Mouse (Mus musculus): Measurements from ENCODE around the gene Adcy2. TPM values are rescaled to one million over a fixed set of nuclear protein-coding genes. Genes with fewer than 3 reads are reported as not detected.

The Adcy2 gene
- polyA plus RNA-seq, 1 experiment from 2014 or later, result 0.13 TPM

- H3K79me2 ChIP-seq (ENCODE audit: inconsistent target), result no peaks in the 10 kb centered on the region
- H3K36me3 ChIP-seq (ENCODE audit: inconsistent target), result no peaks in the 10 kb centered on the region
- 71% methylated on average over 9 of the region's 9 CpGs for WGBS (ENCODE audit: missing documents)
- no peak overlapping the region for H3K27ac ChIP-seq
- no peak overlapping the region for H3K4me3 ChIP-seq (ENCODE audit: inconsistent target)
These were observed 249.5 kb downstream of the Adcy2 start for GRCm38 (mm10) chr13:68749801-68750200.

DNA sequence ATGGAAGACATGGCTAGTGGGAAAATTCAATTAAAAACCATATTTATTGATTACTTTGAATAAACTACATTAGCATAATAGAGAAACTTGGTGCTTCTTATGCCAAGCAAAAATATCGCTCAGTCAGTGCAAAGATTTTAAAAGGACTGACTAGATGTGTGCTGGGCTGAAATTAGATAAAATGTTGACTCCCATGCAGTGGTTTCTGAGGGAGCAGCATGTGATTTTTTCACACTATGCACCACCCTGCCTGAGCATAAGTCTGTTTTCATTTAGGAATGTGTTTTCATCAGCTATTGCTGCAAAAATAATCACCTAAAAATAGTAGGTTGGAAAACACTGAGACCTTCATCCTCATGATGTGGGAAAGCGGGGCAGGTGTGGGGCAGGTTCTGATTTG lies 250.0 kb downstream of the Adcy2 start:
- no peak overlapping the region for H3K4me3 ChIP-seq (ENCODE audit: inconsistent target)
- H3K36me3 ChIP-seq (ENCODE audit: inconsistent target), result no peaks in the 10 kb centered on the region
- H3K79me2 ChIP-seq (ENCODE audit: inconsistent target), result no peaks in the 10 kb centered on the region
- H3K27ac ChIP-seq, result no peak overlapping the region
- WGBS (ENCODE audit: missing documents), result 91% methylated on average over 2 of the region's 2 CpGs

DNA sequence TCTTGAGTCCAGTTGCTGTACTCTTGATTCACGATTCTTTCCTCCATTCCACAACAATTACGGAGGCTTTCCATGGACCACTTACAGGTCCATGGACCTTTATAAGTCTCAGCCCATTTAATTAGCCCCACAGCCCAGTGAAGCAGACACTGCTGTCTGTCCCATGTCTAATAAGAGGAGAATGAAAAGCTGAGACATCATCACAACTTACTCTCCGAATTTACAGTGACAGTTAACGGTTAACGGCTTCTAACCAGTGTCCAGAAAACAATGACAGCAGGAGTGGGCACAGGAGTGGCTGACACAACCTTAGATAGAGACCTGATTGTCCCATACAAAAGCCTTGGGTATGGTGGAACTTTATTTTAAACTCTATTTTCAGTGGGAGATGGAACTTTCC lies 253.9 kb downstream of the Adcy2 start:
- no peak overlapping the region for H3K27ac ChIP-seq
- no peaks in the 10 kb centered on the region for H3K36me3 ChIP-seq (ENCODE audit: inconsistent target)
- 86% methylated on average over 5 of the region's 5 CpGs for WGBS (ENCODE audit: missing documents)
- H3K79me2 ChIP-seq (ENCODE audit: inconsistent target), result no peaks in the 10 kb centered on the region
- H3K4me3 ChIP-seq (ENCODE audit: inconsistent target), result no peak overlapping the region

- H3K79me2 ChIP-seq (ENCODE audit: inconsistent target), result no peaks in the 10 kb centered on the region
- no peak overlapping the region for H3K27ac ChIP-seq
- no peak overlapping the region for H3K4me3 ChIP-seq (ENCODE audit: inconsistent target)
- H3K36me3 ChIP-seq (ENCODE audit: inconsistent target), result no peaks in the 10 kb centered on the region
These were observed 286.7 kb downstream of the Adcy2 start for GRCm38 (mm10) chr13:68712661-68713060.

DNA sequence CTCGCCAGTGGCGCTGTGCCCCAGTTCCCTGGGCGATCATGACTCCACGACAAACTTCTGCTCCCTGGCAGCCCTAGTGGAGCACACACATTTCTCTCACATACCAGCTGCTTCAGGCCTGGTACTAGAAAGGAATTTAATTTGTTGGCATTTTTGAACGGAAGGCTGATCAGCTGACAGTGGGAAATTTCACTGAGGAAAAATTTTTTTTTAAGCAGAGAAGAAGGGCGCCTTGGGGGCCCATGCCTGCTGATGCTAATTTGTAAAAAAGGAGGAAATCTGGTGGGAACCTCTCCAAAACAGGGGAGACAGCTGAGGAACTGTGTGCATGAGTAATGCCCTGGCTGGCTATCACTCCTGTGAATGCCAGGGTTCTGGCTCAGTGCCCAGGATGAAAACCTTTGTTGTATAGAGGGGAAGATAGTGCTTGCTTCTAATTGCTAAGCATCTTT lies 292.0 kb downstream of the Adcy2 start:
- no peak overlapping the region for H3K27ac ChIP-seq
- H3K36me3 ChIP-seq (ENCODE audit: inconsistent target), result no peaks in the 10 kb centered on the region
- 87% methylated on average over 6 of the region's 6 CpGs for WGBS (ENCODE audit: missing documents)
- H3K79me2 ChIP-seq (ENCODE audit: inconsistent target), result no peaks in the 10 kb centered on the region
- no peak overlapping the region for H3K4me3 ChIP-seq (ENCODE audit: inconsistent target)

GRCm38 (mm10) chr13:68684919-68685318 lies 314.4 kb downstream of the Adcy2 start:
- H3K36me3 ChIP-seq (ENCODE audit: inconsistent target), result no peaks in the 10 kb centered on the region
- WGBS (ENCODE audit: missing documents), result 87% methylated on average over 2 of the region's 2 CpGs
- H3K4me3 ChIP-seq (ENCODE audit: inconsistent target), result no peak overlapping the region
- H3K79me2 ChIP-seq (ENCODE audit: inconsistent target), result no peaks in the 10 kb centered on the region
- H3K27ac ChIP-seq, result no peak overlapping the region

DNA sequence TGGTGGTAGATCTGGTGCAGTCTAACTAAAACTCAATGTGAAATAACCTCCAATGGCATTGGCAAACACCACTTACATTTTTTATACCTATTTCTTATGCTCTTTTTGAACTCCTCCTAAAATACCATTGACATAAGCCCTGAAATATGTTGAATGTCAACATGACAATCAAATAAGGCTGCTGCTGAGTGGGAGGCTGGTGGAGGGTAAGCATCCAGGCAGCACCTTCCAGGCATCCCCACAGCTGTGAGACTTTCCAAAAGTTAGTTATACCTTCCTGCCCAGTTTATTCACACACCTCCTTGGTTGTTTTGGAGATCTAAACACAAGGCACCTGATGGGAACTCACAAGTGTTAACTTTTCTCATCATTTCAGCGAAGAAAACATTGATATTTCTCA lies 318.9 kb downstream of the Adcy2 start:
- WGBS (ENCODE audit: missing documents), result 71% methylated on average over 1 of the region's 1 CpGs
- no peaks in the 10 kb centered on the region for H3K79me2 ChIP-seq (ENCODE audit: inconsistent target)
- H3K27ac ChIP-seq, result no peak overlapping the region
- H3K4me3 ChIP-seq (ENCODE audit: inconsistent target), result no peak overlapping the region
- H3K36me3 ChIP-seq (ENCODE audit: inconsistent target), result no peaks in the 10 kb centered on the region

GRCm38 (mm10) chr13:68642786-68643185 lies 356.6 kb downstream of the Adcy2 start:
- H3K27ac ChIP-seq, result no peak overlapping the region
- H3K4me3 ChIP-seq (ENCODE audit: inconsistent target), result no peak overlapping the region
- H3K36me3 ChIP-seq (ENCODE audit: inconsistent target), result no peaks in the 10 kb centered on the region
- WGBS (ENCODE audit: missing documents), result 67% methylated on average over 1 of the region's 1 CpGs
- H3K79me2 ChIP-seq (ENCODE audit: inconsistent target), result no peaks in the 10 kb centered on the region

DNA sequence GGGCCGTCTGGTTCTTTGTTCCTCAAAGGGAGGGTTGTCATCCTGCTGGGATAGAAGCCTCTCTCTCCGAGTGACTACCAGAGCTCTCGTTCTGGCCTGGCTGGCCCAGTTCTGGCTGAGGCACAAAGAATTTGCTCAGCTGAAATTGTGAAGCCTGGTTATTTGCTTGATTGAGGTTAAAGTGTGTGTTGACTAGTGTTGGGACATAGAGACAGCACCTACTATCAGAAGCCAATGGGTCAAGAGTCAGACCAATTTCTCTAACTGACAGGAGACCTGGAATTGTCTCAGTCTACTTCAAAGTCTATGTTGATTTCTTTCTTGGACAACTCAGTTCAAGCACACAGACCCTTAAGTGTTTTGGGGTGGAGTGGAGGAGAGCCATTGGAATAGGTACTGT lies 372.3 kb downstream of the Adcy2 start:
- Histone ChIP-seq H3K79me2 (ENCODE audit: inconsistent target) (no peaks in the 10 kb centered on the region), H3K36me3 (ENCODE audit: inconsistent target) (no peaks in the 10 kb centered on the region), H3K27ac (no peak overlapping the region), H3K4me3 (ENCODE audit: inconsistent target) (no peak overlapping the region)
- 84% methylated on average over 3 of the region's 3 CpGs for WGBS (ENCODE audit: missing documents)

DNA sequence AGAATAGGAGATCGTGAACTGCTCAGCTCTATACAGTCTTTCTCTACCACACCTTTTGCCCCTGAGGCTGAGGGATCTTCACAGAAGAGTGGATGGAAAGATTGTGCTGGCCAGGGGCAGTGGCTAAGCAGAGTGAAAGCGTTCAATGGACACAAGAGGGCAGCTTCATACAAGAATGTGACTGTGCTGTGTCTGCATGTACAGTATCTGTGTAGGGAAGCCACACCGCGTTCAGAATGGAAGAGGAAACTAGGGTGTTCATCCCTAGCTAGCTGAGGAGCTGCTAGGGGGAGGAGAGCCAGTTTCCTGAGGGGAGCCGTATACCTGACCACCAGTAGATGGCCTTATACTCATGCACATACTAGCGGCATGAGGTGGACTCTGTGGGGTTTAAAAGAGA lies 376.5 kb downstream of the Adcy2 start:
- 70% methylated on average over 6 of the region's 6 CpGs for WGBS (ENCODE audit: missing documents)

DNA sequence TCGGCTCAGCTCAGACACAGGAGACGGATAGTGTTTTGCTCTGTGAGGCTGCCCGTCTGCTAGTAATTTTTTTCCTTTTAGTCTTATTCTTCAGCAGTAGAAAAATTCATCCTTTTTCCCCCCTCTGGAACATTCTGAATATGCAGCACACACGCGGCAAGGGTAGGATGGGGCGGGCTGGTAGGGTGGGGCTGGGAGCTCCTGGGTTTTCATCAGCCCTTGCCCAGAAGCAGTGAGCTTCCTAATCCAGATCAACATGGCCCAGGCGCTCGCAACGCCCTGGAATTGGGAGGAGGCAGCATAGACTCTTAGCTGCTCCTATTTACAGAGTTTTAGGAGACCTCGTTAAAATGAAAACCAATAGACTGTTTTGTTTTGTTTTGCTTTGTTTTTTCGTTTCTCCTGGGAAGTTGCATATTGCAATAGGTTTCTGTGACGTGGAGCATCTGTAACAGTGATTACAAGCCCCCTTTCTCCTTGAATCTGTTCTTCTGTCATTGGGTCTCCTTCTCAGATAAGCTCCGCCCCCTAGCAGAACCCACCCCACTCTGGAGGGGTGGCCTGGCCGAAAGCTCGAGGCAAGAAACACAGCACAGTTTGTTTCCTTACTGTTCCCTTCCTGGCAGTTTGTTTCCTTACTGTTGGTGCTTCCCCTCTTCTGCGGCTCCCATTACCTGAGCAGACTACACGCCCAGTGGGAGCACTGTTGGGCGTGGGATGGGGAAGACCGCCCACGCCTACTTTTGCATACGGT lies 391.5 kb downstream of the Adcy2 start:
- Histone ChIP-seq H3K36me3 (ENCODE audit: inconsistent target) (no peaks in the 10 kb centered on the region), H3K4me3 (ENCODE audit: inconsistent target) (no peak overlapping the region), H3K27ac (no peak overlapping the region), H3K79me2 (ENCODE audit: inconsistent target) (no peaks in the 10 kb centered on the region)
- WGBS (ENCODE audit: missing documents), result 50% methylated on average over 21 of the region's 21 CpGs

More for the DNA sequence above, 376.5 kb downstream of the Adcy2 start:
- no peaks in the 10 kb centered on the region for H3K79me2 ChIP-seq (ENCODE audit: inconsistent target)
- no peaks in the 10 kb centered on the region for H3K36me3 ChIP-seq (ENCODE audit: inconsistent target)
- no peak overlapping the region for H3K27ac ChIP-seq
- H3K4me3 ChIP-seq (ENCODE audit: inconsistent target), result no peak overlapping the region

DNA sequence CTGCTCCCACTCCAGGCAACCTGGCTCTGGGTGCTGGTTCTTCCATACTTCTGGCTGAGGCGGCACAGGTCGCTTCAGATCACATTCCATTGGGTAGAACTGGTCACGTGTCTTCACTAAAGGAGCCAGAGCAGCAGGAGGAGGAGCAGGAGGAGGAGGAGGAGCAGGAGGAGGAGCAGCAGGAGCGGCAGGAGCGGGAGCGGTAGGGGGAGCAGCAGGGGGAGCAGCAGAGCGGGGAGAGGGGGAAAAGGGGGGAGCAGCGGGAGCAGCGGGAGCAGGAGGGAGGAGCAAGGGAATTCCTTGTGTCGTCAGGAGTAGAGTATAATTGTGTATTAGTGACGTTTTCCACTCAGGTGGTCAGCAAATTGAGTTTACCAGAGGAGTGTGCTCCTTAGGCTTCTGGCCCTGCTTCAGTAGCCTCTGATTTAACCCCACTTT lies 393.6 kb downstream of the Adcy2 start:
- H3K79me2 ChIP-seq (ENCODE audit: inconsistent target), result no peaks in the 10 kb centered on the region
- H3K36me3 ChIP-seq (ENCODE audit: inconsistent target), result no peaks in the 10 kb centered on the region
- no peak overlapping the region for H3K4me3 ChIP-seq (ENCODE audit: inconsistent target)
- 5% methylated on average over 7 of the region's 11 CpGs for WGBS (ENCODE audit: missing documents)
- no peak overlapping the region for H3K27ac ChIP-seq

DNA sequence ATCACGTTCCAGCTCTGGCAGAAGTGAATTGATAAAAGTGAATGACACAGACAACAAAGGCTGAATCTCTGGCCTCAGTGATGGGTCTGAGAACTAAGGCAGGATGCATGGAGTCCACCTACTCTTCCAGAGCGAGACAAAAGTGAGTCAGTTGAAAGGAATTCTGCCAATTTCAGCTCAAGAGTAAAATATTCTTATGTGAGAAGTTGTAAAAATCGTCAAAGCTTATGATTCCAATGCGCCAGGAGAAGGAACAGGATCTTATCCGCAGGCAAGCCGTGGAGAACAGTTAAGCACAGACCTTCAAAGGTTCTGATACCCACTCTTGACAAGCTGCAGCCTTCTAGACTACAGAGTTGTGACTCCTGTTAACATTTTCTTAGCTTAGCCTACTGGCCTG lies 396.3 kb downstream of the Adcy2 start:
- no peak overlapping the region for H3K27ac ChIP-seq
- no peaks in the 10 kb centered on the region for H3K79me2 ChIP-seq (ENCODE audit: inconsistent target)
- no peaks in the 10 kb centered on the region for H3K36me3 ChIP-seq (ENCODE audit: inconsistent target)
- no peak overlapping the region for H3K4me3 ChIP-seq (ENCODE audit: inconsistent target)
- WGBS (ENCODE audit: missing documents), result 90% methylated on average over 5 of the region's 6 CpGs

DNA sequence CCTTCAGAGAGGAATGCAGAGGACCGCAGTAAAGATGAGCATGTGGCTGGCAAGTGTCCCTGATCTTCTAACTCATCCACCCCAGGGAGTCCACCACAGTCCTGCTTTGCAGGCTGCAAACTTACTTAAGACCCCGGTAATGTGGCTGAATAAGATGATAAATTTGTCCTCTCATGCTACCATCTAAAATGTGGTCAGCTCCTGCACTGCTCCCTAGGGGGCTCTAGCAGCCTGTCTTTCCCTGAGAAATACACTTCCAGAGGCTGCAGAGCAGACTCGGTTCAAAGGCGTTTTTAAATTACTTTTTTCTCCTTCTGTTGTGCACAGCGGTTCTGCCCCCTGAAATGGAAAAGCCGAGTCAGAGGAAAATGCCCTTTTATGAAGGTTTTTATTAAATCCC lies 398.2 kb downstream of the Adcy2 start:
- Histone ChIP-seq H3K4me3 (ENCODE audit: inconsistent target) (no peak overlapping the region), H3K27ac (no peak overlapping the region), H3K36me3 (ENCODE audit: inconsistent target) (no peaks in the 10 kb centered on the region), H3K79me2 (ENCODE audit: inconsistent target) (no peaks in the 10 kb centered on the region)
- WGBS (ENCODE audit: missing documents), result 28% methylated on average over 6 of the region's 6 CpGs

DNA sequence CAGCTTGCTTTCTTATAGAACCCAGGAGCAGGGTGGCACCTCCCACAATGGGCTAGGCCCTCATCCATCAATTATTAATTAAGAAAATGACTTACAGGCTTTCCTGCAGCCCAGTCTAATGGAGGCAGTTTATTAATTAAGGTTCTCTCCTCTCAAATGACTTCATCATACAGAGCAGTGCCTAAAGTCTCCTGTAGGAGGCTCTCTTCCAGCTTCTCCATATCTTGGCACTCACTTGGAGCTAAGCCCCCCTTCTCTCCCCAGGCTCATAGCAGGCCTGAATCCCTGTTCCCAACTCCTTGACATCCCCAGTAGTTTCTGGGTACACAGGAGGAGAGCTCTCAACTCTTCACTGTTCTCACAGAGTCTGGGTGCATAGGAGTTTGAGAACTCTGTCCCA lies 400.4 kb downstream of the Adcy2 start:
- Histone ChIP-seq H3K36me3 (ENCODE audit: inconsistent target) (no peaks in the 10 kb centered on the region), H3K79me2 (ENCODE audit: inconsistent target) (no peaks in the 10 kb centered on the region), H3K4me3 (ENCODE audit: inconsistent target) (no peak overlapping the region), H3K27ac (no peak overlapping the region)

DNA sequence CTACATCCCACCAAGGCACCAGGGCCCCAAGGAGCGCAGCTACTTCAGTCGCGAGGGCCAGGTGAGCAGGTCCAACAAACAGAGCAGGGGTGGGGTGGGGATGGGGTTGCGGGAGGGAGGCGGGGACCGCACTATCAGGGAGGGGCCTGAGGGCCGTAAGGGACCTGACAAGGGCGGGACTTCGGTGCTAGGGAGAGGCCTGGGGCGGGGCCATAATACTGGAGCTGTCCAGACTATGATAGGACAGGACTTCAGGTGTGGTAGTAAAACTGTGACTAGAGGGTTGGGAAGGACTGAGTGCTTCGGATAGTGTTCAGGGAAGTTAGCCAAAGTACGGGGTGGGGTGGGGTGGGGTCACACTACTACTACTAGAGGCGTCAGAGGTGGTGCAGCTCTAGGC lies 401.7 kb downstream of the Adcy2 start:
- no peaks in the 10 kb centered on the region for H3K79me2 ChIP-seq (ENCODE audit: inconsistent target)
- no peak overlapping the region for H3K4me3 ChIP-seq (ENCODE audit: inconsistent target)
- peaks cover 6% of the 10 kb centered on the region for H3K36me3 ChIP-seq (ENCODE audit: inconsistent target)
- no peak overlapping the region for H3K27ac ChIP-seq
- WGBS (ENCODE audit: missing documents), result 23% methylated on average over 10 of the region's 13 CpGs
